Mouse (Mus musculus) right cerebral cortex, postnatal 4 days (tissue): Measurements from ENCODE around the gene Ushbp1.
"Not testable (repeated sequence)": the region's sequence is repeated elsewhere in the genome, so short reads cannot be mapped to it uniquely, and the experiment has no call there.

Experiments used
- DNase-seq: peaks from one replicate; pipeline ENCODE4 v3.0.0-alpha.2; 2022

The Ushbp1 gene

GRCm38 (mm10) chr8:71395629-71396028 is at the start of gene Ushbp1:
Gene Ushbp1 (minus strand): TSS chr8:71395802.
- DNase-seq: no peak

DNA sequence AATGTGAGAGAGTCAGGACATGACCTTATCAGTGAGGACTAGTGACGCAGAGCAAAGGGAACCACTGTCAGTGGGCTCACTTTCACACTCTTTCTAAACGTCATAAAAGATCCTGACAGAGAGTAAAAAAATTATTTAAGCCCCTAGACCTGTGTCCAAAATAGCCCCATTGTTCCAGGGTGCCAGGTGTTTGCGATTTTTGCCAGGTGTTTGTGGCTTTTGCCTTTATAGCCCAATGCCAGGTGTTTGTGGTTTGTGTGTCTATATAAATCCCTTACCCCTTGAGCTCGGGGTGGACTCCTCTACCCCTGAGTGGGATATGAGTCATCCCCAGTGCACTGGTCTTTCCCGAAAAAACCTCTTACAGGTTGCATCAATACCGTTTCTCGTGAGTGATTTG is 49.5 kb upstream of the Ushbp1 start:
- DNase-seq: no peak

- DNase-seq: no peak
Measured at GRCm38 (mm10) chr8:71441404-71441803, 45.8 kb upstream of the Ushbp1 start.

GRCm38 (mm10) chr8:71437041-71437440 is 41.4 kb upstream of the Ushbp1 start:
- DNase-seq: no peak

- DNase-seq: not testable (repeated sequence)
Measured at GRCm38 (mm10) chr8:71432935-71433334, 37.3 kb upstream of the Ushbp1 start.

GRCm38 (mm10) chr8:71422121-71422520 is 26.5 kb upstream of the Ushbp1 start:
- no peak for DNase-seq

DNA sequence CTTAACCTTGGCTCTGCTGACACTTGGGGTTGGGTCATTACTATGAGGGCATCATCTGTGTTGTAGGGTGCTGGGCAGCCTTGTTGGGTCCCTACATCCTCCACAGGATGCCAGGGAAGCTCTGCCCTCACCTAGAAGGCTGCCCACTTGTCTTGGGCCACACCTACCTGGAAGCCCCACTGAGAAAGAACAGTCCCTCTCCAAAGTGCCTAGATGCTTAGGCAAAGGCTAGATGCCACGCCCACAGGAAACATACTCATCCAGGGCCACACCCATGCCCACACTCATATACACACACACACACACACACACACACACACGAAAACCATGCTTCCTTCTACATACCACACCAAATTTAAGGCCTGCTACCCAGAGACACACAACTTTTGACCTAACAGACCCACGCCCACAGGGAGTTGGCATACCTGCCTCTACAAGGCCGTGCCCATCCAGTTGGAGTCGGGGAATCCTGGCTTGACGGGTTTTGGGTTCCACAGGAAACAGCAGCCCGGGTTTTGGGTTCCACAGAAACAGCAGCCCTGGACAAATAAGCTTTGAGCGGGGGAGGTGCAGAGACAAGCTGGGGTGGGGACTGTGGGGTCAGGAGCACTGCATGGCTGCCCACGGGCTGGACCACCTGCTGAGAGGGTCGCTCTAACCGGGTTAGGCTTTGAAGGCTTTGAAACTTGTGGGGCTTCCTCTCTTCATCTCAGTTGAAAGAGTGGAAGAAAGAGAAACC is 16.1 kb upstream of the Ushbp1 start:
- no peak for DNase-seq

DNA sequence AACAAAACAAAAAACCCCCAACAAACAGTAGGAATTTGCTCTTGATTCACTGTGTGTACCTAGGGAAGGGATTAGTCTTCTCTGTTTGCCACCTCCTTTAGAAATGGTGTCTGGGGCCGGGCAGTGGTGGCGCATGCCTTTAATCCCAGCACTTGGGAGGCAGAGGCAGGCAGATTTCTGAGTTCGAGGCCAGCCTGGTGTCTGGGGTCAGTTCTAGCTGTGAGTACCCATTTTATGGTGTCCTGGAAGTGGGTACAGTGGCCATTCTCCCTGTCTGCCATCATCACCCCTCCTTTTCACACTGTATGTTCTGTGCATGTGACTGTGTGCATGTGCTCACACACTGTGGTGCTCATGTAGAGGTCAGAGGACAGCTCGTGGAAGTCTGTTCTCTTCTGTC is 12.6 kb upstream of the Ushbp1 start:
- DNase-seq: no peak

DNA sequence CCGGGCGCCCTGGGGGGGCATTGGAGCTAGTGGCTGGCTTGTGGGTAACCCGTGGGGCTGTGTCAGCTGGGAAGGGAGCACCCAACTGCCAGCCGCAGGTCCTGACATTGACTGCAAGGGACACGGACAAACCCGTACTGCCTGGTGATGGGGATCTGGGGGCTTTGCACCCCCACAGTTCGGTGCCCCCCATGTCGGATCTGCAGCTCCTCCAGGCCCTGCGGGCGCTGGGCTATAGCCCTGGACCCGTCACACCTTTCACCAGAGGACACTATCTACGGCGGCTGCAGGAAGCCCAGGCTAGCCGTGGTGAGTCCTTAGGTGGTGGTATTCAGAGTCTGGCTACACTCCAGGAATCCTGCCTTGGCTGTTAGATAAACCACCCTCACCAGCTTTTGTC is 11.8 kb upstream of the Ushbp1 start:
- DNase-seq: no peak

DNA sequence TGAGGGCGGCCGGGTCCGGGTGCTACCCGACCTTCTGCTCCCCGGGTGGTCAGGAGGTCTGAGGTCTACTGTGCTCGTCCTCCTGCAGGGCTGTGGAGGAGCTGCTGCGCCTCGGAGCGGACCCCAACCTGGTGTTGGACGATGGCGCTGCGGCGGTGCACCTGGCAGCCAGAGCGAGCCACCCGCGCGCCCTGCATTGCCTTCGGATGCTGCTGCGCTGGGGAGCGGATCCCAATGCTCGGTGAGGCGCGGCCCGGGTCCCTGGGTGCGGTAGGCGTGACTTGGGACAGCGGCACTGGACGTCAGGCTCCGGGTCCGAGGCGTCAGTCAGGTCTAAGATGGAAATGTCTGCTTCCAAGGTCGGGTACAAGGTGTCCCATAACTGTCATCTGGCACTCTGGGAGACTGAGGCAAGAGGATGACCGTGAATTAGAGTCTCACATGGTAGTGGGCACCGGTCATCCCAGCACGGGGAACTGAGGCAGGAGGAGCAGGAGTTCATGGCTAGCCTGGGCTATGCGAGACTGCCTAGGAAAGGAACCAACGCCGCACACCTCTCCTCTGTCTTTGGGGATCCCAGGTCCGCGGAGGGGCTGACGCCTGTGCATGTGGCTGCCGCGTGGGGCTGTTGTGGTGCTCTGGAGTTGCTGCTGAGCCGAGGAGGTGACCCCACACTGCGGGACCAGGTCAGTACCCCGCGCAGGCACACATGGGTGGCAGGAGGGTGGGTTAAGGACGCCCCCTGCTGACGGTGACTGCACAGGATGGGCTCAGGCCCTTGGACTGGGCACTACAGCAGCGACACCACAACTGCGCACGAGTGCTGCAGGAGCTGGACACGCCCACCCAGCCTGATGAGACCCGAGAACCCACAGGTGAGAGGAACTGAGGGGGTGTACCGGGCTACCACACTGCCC is 10.8 kb upstream of the Ushbp1 start:
- DNase-seq: peak; percentile 57

DNA sequence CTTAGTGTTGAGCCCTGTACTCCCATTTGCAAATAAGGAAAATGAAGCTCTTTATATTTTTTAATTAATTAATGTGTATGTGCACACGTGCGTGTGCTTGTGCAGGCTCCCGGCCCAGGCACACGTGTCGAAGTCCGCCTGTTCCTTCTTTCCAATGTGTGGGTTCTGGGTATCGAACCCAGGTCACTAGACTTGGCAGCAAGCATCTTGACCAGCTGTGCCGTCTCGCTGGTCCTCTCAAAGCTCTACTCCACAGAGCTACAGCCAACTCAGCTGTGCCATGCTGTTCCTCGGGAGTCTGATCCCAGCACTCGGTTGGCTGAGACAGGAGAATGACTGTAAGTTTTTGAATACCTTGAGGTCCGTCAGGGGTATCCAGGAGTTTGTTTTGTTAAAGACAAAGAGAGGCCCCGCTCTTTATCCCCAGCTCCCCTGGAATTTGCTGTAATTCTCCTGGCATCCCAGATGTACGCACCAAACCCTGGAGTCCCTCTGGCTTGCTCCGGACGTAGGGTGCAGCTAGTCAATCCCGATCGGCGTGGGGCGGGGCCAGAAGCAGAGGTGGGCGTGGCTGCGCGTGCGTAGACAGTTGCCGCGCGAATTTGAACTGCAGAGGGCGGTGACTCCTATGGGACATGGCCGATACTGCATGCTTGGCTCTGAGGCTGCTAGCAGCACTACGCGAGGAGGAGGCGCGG is 9.9 kb upstream of the Ushbp1 start, which contains the start of gene Ankle1:
Gene Ankle1 (plus strand): TSS at position 610 of the 698 bp plus-strand sequence.
- peak; percentile 96 for DNase-seq

DNA sequence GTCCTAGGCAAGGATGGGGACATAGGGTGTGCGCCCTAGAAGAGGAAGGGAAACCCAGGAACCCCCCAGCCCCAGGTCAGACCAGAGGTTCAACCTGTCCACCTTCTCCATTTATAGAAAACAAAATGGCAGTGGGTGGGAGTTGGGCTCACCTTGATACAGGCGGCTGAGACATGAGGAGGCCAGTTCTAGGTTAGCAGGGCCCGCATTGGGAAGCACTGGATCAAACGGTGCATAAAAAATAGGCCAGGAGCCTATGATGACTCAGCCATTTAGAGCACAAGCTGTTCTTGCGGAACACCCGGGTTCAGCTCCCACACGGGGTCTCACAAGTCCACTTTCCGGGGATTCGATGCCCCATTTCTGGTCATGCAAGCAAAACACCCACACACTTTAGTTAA is 9.3 kb upstream of the Ushbp1 start:
- DNase-seq: no peak

- DNase-seq: no peak
Measured at GRCm38 (mm10) chr8:71404011-71404410, 8.4 kb upstream of the Ushbp1 start.

DNA sequence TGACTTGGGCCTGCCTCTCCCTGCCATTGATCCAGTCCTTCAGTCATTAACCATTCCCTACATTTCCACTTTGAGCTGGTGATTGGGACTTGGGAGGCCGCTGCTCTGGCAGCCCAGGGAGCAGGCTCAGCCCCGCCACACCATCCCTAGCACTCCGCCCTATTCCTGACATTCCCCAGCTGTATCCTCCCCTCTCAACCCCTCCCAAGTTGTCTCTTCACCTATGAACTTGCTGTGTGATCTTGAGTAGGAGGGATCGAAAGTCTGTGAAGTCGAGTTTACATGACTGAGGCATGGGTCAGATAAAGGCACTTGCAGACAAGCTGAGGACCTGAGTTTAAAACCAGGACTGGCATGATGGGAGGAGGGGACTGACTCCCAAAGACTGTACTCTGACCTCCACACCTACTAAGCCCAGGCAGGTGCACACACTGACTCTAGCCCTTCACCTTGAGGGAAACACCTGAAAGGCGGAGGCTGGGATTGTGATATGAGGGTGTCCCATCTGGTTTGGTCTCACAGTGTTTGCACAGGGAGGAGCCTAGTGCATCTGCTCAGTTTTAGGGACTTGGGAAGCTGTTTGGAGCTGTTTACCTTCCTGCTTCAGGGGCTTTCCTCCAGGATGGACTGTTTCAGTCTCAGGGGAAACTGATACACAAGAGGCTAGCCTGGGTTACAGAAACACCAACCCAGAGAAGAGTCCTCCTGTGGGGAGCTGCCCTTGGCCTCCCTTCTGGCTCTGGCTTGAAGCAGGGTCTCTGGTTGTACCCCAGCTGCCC is 7.7 kb upstream of the Ushbp1 start:
- DNase-seq: no peak

DNA sequence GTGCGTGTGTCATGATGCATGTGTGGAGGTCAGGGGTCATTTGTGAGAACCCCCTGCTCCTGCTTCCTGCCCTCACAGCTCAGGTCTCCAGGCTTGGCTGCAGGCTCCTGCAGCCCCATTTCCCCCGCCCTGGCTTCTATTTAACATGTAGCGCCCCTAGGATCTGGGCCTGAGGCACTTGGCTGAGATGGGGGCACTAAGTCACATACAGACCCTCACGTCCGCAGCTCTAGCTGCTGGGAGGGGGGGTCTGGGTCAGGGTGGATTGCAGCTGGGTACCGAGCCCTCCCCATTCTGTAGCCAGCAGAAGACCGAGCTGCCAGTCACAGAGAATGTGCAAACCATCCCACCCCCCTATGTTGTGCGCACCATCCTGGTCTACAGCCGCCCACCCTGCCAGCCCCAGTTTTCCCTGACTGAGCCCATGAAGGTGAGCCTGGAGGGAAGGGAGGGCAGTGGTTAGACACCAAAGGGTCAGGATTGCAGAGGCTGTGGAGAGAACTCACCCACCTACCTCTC is 6.9 kb upstream of the Ushbp1 start:
- DNase-seq: no peak

DNA sequence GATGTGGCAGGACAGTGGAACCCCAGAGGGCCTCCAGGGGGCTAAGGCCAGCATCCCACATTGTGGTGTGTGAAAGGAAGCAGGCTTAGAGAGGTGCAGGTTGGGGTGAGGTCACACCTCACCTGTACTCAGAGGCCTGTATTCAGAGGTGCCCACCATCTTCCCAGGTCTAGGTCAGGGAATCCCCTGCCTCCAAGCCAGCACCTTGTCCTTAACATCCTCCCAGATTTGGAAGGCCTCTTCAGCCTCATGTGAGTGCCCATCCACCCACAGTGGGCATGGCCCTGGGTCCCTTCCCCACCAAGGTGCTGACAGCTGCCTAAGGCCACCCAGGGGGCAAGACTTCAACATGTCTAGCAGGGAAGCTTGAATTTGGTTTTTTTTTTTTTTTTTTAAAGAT is 5.9 kb upstream of the Ushbp1 start:
- no peak for DNase-seq

- DNase-seq: no peak
Measured at GRCm38 (mm10) chr8:71400826-71401225, 5.2 kb upstream of the Ushbp1 start.

GRCm38 (mm10) chr8:71397701-71398100 is 2.1 kb upstream of the Ushbp1 start:
- DNase-seq: no peak

- peak; percentile 82 for DNase-seq
Measured at GRCm38 (mm10) chr8:71396639-71397305, 1.2 kb upstream of the Ushbp1 start, which contains the start of gene Babam1. Gene Babam1 (plus strand): TSS chr8:71396861.

DNA sequence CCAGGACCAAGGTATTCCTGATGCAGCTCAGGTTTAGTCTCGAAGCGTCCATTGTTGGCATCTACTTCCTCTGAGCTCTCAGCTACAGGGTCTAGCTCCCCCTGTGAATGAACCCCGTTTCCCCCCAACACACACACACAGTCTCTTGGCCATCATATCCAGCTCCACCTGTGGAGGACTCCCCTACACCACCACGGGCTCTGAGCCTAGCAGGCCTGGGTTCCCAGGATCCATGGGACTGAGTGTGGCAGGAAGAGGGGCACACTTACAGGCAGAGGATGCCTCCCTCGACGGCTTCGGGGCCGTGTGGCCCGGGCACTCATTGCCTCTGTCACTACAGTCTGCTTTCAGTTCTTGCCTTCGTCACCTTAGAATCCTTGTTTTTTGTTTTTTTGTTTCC is 531 bp downstream of the Ushbp1 start:
- no peak for DNase-seq

GRCm38 (mm10) chr8:71394481-71394880 is 1.1 kb downstream of the Ushbp1 start:
- no peak for DNase-seq

- no peak for DNase-seq
Measured at GRCm38 (mm10) chr8:71392871-71393270, 2.7 kb downstream of the Ushbp1 start.
